Mouse (Mus musculus): Measurements from ENCODE around the gene Trp53.

Trp53 gene

DNA sequence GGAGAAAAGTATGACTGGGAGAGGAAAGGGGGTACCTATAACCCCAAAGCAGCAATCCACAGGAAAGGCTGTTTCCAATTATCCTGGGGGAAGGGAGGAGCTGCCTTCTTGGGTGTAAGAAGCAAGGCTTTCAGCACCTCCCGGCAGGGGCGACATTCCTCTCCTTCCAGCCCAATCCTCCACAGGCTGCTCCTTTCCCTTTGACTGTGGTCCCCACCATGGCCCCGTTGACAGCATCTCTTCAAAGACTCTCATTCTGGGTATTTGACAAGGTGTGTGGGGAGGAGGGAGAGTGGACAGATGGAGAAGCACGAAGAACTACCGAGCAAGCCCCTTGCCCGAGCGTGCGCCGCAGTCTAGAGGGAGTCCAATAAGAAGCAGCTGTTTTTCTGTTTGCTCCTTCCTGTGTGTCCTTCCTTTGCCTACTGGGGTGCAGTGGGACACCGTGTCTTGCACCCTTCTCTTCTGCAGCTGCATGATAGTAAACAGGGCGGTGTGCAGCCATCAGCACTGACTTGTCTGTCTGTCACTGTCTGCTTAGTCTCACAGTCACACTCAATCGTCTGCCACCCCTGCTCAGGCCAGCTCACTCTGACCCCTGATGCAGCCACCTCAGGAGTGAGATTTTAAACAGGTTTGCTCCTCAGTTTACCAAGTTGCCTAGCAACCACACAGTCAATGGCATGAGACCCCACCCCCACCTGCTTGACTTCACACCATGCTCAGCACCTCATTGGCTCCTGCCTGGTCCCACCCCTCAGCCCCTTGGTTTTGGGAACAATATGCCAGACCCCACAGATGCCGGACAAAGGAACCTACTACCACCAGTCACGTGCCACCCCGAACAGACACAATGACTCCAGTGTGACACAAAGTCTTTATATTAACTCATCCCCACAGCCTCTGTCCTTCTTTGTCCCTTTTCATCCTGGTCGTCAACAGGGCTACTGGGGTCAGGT lies 19.0 kb upstream of the Trp53 start:
- peak; percentile 63 for DNase-seq (ENCODE audit: extremely low spot score, low spot score)

GRCm38 (mm10) chr11:69563373-69563772 lies 16.8 kb upstream of the Trp53 start:
- no peak for DNase-seq (ENCODE audit: extremely low spot score, low spot score)

GRCm38 (mm10) chr11:69564391-69564790 lies 15.8 kb upstream of the Trp53 start:
- DNase-seq (ENCODE audit: extremely low spot score, low spot score), result no peak

- no peak for DNase-seq (ENCODE audit: extremely low spot score, low spot score)
Measured at GRCm38 (mm10) chr11:69565131-69565530, 15.0 kb upstream of the Trp53 start.

- no peak for DNase-seq (ENCODE audit: extremely low spot score, low spot score)
Measured at GRCm38 (mm10) chr11:69575220-69575619, 4.9 kb upstream of the Trp53 start.

DNA sequence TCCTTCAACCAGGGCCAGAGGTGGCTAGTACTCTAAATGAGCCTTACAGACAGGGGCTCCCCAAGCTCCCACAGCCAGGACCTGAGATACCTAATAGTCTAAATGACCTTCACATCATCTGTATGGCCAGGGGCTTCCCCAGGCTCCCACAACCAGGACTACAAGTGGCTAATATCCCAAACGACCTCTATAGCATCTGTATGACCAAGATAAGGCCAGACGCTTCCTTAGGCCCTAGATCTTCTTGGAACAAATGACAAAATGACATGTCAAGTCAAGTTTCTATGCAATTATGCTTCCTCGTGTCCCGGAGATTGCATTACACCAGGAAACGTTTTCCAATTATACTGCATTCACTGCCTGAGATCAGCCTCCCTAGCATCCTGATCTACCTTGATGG lies 3.9 kb upstream of the Trp53 start:
- DNase-seq (ENCODE audit: extremely low spot score, low spot score), result no peak

GRCm38 (mm10) chr11:69578301-69578700 lies 1.9 kb upstream of the Trp53 start:
- DNase-seq (ENCODE audit: extremely low spot score, low spot score), result no peak

- DNase-seq (ENCODE audit: extremely low spot score, low spot score), result peak; percentile 98
Measured at GRCm38 (mm10) chr11:69579128-69580017, 786 bp upstream of the Trp53 start.

- no peak for DNase-seq (ENCODE audit: extremely low spot score, low spot score)
Measured at GRCm38 (mm10) chr11:69580572-69581146, 500 bp downstream of the Trp53 start.

DNA sequence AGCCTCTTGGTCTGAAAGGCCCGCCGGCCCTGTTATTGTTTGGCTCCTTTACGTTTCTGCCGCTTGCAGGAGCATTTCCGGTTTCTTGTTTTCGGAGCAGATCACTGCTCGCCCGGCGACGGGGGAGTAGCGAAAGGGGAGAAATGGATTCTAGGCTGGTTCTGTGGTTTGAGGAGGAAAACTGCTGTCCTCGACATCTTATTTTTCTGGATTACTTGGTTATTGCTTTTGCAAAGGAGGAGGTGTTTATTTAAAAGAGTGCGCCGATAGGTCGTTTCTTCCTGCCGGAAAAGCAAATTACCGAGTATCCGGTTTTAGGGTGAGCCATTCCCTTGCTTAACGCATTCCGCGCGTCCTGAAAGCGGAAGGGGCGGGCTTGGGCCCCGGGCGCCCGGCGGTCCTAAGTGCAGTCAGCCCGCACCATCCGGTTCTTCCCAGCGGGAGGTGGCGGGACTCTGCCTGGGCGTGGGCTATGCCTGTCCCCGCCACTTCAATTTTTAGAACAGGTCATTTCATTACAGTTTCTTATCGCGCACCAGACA lies 1.1 kb downstream of the Trp53 start:
- peak; percentile 91 for DNase-seq (ENCODE audit: extremely low spot score, low spot score)

GRCm38 (mm10) chr11:69581814-69582213 lies 1.7 kb downstream of the Trp53 start:
- DNase-seq (ENCODE audit: extremely low spot score, low spot score), result peak; percentile 34

GRCm38 (mm10) chr11:69582230-69582805 lies 2.2 kb downstream of the Trp53 start:
- no peak for DNase-seq (ENCODE audit: extremely low spot score, low spot score)

GRCm38 (mm10) chr11:69584008-69584407 lies 3.8 kb downstream of the Trp53 start:
- no peak for DNase-seq (ENCODE audit: extremely low spot score, low spot score)

- DNase-seq (ENCODE audit: extremely low spot score, low spot score), result no peak
Measured at GRCm38 (mm10) chr11:69584937-69585336, 4.8 kb downstream of the Trp53 start.

- DNase-seq (ENCODE audit: extremely low spot score, low spot score), result no peak
Measured at GRCm38 (mm10) chr11:69585718-69586325, 5.7 kb downstream of the Trp53 start.

GRCm38 (mm10) chr11:69589207-69589834 lies 9.2 kb downstream of the Trp53 start:
- no peak for DNase-seq (ENCODE audit: extremely low spot score, low spot score)

DNA sequence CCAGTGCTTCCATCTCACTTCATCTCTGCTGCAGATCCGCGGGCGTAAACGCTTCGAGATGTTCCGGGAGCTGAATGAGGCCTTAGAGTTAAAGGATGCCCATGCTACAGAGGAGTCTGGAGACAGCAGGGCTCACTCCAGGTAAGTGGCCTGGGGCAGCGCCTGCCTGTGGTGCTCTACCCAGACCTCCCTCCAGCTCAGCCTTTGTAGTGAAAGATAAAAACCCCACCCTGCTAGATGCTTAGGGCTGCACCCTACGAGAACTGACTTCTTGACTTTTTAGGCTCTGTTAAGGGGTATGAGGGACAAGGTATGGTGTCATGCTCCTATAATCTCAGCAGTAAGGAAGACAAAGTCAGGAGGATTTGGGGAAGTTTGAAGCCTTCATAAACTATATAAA lies 10.5 kb downstream of the Trp53 start:
- DNase-seq (ENCODE audit: extremely low spot score, low spot score), result no peak

- no peak for DNase-seq (ENCODE audit: extremely low spot score, low spot score)
Measured at GRCm38 (mm10) chr11:69591424-69591823, 11.3 kb downstream of the Trp53 start.

DNA sequence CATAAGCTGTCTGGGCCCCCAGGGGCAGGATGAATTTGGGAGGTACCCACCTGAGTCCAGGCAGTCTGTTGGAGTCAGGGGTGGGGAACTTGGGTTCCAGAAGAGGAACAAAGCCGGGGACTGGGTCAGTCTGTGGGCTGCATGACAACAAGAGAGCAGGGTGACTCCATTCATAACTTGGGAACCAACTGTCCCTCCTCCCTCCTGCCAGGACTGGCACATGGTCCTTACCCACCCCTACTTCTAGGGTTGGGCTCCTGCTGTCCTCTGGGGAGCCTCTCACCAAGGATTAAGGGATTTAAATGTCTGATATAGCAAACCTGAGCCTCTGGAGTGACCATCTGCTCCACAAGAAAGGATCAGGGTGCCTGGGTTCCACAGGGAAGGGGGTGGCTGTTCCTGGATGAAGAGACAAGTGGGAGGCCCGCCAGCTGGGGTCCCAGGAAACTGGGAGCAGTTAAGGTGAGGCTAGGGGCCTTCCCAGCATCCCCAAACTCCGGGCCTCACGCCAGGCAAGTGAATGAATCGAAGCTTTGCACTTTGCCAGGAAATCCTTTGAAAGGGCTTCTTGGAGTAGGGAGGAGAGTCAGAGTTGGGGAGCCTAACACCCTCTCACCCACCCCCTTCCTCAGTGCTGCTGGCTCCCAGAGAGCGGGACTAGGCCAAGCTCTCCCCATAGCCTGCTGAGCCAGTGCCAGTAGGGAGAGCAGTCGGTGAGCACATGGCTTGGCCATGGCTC lies 11.9 kb downstream of the Trp53 start:
- no peak for DNase-seq (ENCODE audit: extremely low spot score, low spot score)

All from neural tube, embryonic 10.5 days (tissue).